Mouse (Mus musculus): Measurements from ENCODE around the gene Orm2. TPM values are rescaled to one million over a fixed set of nuclear protein-coding genes. Genes with fewer than 3 reads are reported as not detected.

Orm2 gene
- polyA plus RNA-seq, 1 experiment from 2014 or later, result not detected

DNA sequence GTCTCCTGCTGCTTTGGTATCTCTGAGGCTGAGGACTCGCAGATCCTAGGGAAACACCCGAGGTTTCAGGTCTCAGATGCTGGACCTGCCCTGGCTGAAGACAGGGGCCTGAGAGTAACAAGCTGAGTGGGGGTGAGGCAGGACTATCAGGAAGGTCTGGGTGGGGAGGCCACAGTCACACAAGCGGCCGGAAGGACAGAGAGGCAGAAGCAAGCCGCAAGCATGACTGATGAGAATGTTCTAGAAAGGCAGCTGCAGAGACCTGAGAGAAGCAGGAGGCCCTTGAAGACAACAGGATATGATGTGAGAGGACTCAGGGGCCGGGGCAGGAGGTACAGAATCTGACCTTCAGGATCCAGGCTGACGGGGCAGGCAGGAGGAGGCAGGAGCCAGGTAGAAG lies 42.0 kb downstream of the Orm2 start:
- no peak for ATAC-seq (ENCODE audit: insufficient number of reproducible peaks, insufficient read depth, low FRiP score, low read depth)
- Histone ChIP-seq H3K4me2 (replicated peaks; ENCODE audit: low read depth, low read length) (peak overlapping the region; percentile 67; the same call in 1 of the 2 replicates), H3K9ac (replicated peaks; ENCODE audit: low read depth, low read length) (no peak overlapping the region), H3K36me3 (ENCODE audit: control insufficient read depth, insufficient read depth, low read length) (no peaks in the 10 kb centered on the region), H3K27ac (ENCODE audit: low read length) (peak overlapping the region; percentile 86; the same call in 1 of the 2 replicates), H3K27me3 (ENCODE audit: control insufficient read depth, insufficient read depth, low read length) (no peaks in the 10 kb centered on the region), H3K4me1 (ENCODE audit: control insufficient read depth, insufficient read depth, low read length) (peaks cover 58% of the 10 kb centered on the region), H3K4me3 (ENCODE audit: low read depth, low read length) (no peak overlapping the region), H3K9me3 (ENCODE audit: control insufficient read depth, low read depth, low read length) (no peaks in the 10 kb centered on the region)
- WGBS, result 48% methylated on average over 7 of the region's 7 CpGs

DNA sequence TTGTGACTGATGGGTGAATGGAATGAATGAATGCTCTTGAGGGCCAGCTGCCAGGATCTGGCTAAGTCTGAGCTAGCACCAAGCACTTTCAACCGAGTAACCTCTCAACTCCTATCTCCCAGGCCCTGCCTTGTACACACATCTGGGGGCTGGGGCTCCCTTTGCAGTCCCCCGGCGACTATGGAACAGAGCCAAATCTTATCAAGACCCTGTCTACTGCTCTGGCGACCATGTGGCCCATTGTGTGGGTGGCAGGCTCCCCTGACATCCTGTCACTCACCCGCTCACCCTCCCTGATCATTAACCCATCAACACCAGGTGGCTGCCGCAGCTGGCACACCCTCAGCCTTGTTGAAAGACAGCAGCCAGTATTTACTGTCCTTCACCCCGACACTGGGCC lies 42.8 kb downstream of the Orm2 start:
- Histone ChIP-seq H3K36me3 (ENCODE audit: control insufficient read depth, insufficient read depth, low read length) (no peaks in the 10 kb centered on the region), H3K4me1 (ENCODE audit: control insufficient read depth, insufficient read depth, low read length) (peaks cover 56% of the 10 kb centered on the region), H3K27me3 (ENCODE audit: control insufficient read depth, insufficient read depth, low read length) (no peaks in the 10 kb centered on the region), H3K9me3 (ENCODE audit: control insufficient read depth, low read depth, low read length) (no peaks in the 10 kb centered on the region), H3K9ac (replicated peaks; ENCODE audit: low read depth, low read length) (no peak overlapping the region), H3K4me3 (ENCODE audit: low read depth, low read length) (no peak overlapping the region), H3K27ac (ENCODE audit: low read length) (no peak overlapping the region), H3K4me2 (replicated peaks; ENCODE audit: low read depth, low read length) (no peak overlapping the region)
- no peak for ATAC-seq (ENCODE audit: insufficient number of reproducible peaks, insufficient read depth, low FRiP score, low read depth)
- 35% methylated on average over 7 of the region's 7 CpGs for WGBS

DNA sequence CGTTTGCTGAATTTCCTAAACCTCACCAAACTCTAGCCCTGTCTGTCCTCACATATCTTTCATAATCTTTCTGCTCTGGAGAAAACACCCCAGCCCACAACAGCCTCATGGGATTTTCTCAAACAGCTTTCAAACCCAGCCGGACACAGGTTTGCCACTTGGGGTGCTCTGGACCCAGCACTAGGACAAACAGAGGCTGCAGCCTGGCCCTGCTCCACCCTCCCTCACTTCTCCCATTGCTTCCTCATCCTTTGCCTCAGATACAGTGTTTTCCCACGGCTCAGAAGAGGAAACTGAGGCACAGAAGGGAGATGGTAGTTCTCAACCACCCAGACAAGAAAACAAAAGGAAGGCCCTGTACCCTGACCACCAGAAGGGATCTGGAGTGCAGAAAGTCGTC lies 43.4 kb downstream of the Orm2 start:
- Histone ChIP-seq H3K4me2 (replicated peaks; ENCODE audit: low read depth, low read length) (no peak overlapping the region), H3K27ac (ENCODE audit: low read length) (no peak overlapping the region), H3K36me3 (ENCODE audit: control insufficient read depth, insufficient read depth, low read length) (no peaks in the 10 kb centered on the region), H3K4me1 (ENCODE audit: control insufficient read depth, insufficient read depth, low read length) (peaks cover 56% of the 10 kb centered on the region), H3K27me3 (ENCODE audit: control insufficient read depth, insufficient read depth, low read length) (no peaks in the 10 kb centered on the region), H3K9ac (replicated peaks; ENCODE audit: low read depth, low read length) (no peak overlapping the region), H3K9me3 (ENCODE audit: control insufficient read depth, low read depth, low read length) (no peaks in the 10 kb centered on the region), H3K4me3 (ENCODE audit: low read depth, low read length) (no peak overlapping the region)
- 57% methylated on average over 4 of the region's 4 CpGs for WGBS
- no peak for ATAC-seq (ENCODE audit: insufficient number of reproducible peaks, insufficient read depth, low FRiP score, low read depth)

DNA sequence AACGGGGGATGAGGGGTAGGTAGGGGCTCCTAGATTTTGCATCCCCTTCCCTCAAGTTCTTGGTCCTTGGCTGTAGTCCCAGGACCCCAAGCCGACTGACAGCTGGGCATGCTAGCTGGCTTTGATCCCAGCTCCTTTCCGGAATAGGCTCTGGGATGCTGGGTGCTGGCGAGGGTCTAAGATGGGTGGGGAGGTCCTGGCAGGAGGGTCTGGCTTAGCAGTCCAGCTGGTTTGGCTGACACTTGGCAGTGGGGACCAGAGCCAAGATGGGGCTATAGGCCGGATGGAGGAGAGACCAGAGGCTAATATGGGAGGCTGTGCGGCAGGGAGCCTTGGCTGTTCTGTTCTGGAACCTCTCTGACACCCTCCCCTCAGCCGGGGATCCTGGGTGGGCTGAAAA lies 46.0 kb downstream of the Orm2 start:
- no peaks in the 10 kb centered on the region for H3K9me3 ChIP-seq (ENCODE audit: control insufficient read depth, low read depth, low read length)
- H3K27me3 ChIP-seq (ENCODE audit: control insufficient read depth, insufficient read depth, low read length), result no peaks in the 10 kb centered on the region
- H3K4me1 ChIP-seq (ENCODE audit: control insufficient read depth, insufficient read depth, low read length), result peaks cover 38% of the 10 kb centered on the region
- H3K4me2 ChIP-seq (replicated peaks; ENCODE audit: low read depth, low read length), result peak overlapping the region; percentile 83; the same call in 1 of the 2 replicates
- no peaks in the 10 kb centered on the region for H3K36me3 ChIP-seq (ENCODE audit: control insufficient read depth, insufficient read depth, low read length)
- no peak overlapping the region for H3K9ac ChIP-seq (replicated peaks; ENCODE audit: low read depth, low read length)
- 42% methylated on average over 7 of the region's 7 CpGs for WGBS
- no peak for ATAC-seq (ENCODE audit: insufficient number of reproducible peaks, insufficient read depth, low FRiP score, low read depth)
- no peak overlapping the region for H3K4me3 ChIP-seq (ENCODE audit: low read depth, low read length)
- peak overlapping the region; percentile 27; the same call in 1 of the 2 replicates for H3K27ac ChIP-seq (ENCODE audit: low read length)

DNA sequence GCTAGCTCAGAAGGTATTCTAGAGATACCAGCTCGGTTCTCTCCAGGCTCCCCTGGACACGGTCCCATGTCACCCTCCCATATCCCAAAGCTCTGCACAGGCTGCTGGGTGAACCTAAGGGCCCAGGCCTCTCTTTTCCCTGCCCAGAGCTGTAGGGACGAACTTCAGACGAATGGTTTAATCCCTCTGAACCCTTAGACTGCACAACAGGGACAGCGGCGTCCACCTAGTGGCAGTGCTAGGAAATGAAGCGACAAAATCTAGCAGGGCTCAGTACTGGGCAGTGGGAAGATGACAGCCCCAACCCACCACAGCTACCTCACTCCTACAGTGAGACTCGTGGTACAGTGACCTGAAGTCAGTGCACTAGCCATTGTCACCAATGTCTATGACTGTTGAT lies 46.4 kb downstream of the Orm2 start:
- Histone ChIP-seq H3K9ac (replicated peaks; ENCODE audit: low read depth, low read length) (no peak overlapping the region), H3K4me2 (replicated peaks; ENCODE audit: low read depth, low read length) (peak overlapping the region; percentile 83), H3K27ac (ENCODE audit: low read length) (no peak overlapping the region; the same call in 1 of the 2 replicates), H3K4me3 (ENCODE audit: low read depth, low read length) (no peak overlapping the region), H3K27me3 (ENCODE audit: control insufficient read depth, insufficient read depth, low read length) (no peaks in the 10 kb centered on the region), H3K36me3 (ENCODE audit: control insufficient read depth, insufficient read depth, low read length) (no peaks in the 10 kb centered on the region), H3K4me1 (ENCODE audit: control insufficient read depth, insufficient read depth, low read length) (peaks cover 34% of the 10 kb centered on the region), H3K9me3 (ENCODE audit: control insufficient read depth, low read depth, low read length) (no peaks in the 10 kb centered on the region)
- WGBS, result 9% methylated on average over 8 of the region's 8 CpGs
- peak; percentile 25; the same call in 1 of the 2 replicates for ATAC-seq (ENCODE audit: insufficient number of reproducible peaks, insufficient read depth, low FRiP score, low read depth)

DNA sequence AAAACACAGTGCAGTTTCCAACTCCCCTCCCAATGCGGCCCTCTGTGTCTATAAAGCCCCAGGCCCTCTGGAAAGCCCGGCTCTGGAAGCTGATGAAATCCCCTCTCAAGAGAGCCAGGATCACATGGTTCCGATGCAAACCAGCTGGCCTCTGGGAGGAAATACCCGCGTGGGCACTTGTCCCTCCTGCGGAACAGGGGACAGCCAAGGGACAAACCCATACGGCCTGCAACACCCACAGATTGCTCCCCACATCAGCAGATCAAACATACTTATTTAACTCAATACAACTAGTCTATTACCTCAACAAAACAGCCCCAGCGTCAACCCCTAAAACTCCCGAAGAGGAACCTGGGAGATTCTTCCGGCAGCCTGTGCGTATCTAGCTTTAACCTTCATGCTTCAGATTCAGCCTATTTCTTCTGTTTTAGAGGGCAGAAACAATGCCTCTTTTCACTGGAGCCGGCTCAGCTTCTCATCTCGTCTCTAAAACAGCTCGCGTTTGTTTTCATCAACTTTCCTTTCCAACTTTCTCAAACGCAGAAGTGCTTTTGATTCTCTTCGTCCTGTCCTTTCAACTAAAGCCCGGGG lies 47.2 kb downstream of the Orm2 start:
- peaks cover 26% of the 10 kb centered on the region for H3K4me1 ChIP-seq (ENCODE audit: control insufficient read depth, insufficient read depth, low read length)
- ATAC-seq (ENCODE audit: insufficient number of reproducible peaks, insufficient read depth, low FRiP score, low read depth), result no peak
- no peak overlapping the region for H3K27ac ChIP-seq (ENCODE audit: low read length)
- peak overlapping the region; percentile 43 for H3K4me3 ChIP-seq (ENCODE audit: low read depth, low read length)
- no peaks in the 10 kb centered on the region for H3K36me3 ChIP-seq (ENCODE audit: control insufficient read depth, insufficient read depth, low read length)
- no peaks in the 10 kb centered on the region for H3K27me3 ChIP-seq (ENCODE audit: control insufficient read depth, insufficient read depth, low read length)
- no peaks in the 10 kb centered on the region for H3K9me3 ChIP-seq (ENCODE audit: control insufficient read depth, low read depth, low read length)
- WGBS, result 3% methylated on average over 18 of the region's 18 CpGs
- H3K9ac ChIP-seq (replicated peaks; ENCODE audit: low read depth, low read length), result peak overlapping the region; percentile 15; the same call in 1 of the 2 replicates
- peak overlapping the region; percentile 83 for H3K4me2 ChIP-seq (replicated peaks; ENCODE audit: low read depth, low read length)

DNA sequence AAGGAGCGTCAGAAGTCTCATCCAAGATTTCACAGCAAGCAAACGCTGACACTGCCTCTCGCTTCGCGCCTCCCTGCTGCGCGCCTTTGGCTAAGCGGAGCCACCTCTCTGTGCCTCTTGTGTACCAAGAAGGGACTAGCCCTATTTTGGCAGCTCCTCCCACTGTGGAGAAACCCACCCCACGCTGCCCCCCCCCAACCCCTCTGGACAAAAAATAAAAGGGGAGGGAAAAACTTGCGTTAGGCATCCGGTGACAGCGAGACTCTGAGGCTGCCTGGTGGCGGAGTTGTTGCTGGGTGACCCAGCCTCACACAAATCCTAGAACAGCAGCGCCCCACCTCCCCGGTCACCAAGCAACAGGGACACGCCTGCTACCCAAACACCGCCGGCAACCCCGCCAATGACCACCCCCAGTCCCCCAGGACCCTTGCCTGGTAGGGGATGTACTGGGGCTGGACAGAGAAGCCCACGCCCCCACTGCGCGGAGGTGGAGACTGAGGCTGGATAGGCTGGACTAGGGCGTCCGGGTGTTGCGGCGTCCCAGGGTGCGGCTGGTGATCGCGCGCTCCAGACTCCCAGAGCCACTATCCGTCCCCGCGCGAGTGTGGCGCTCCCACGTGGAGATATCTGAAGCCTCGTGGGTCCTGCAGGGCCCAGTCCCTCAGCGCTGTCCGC lies 47.8 kb downstream of the Orm2 start:
- peak overlapping the region; percentile 43 for H3K4me3 ChIP-seq (ENCODE audit: low read depth, low read length)
- H3K4me2 ChIP-seq (replicated peaks; ENCODE audit: low read depth, low read length), result peak overlapping the region; percentile 83
- WGBS, result under 1% methylated on average over 39 of the region's 39 CpGs
- H3K9me3 ChIP-seq (ENCODE audit: control insufficient read depth, low read depth, low read length), result no peaks in the 10 kb centered on the region
- no peaks in the 10 kb centered on the region for H3K27me3 ChIP-seq (ENCODE audit: control insufficient read depth, insufficient read depth, low read length)
- peak; percentile 81 for ATAC-seq (ENCODE audit: insufficient number of reproducible peaks, insufficient read depth, low FRiP score, low read depth)
- H3K36me3 ChIP-seq (ENCODE audit: control insufficient read depth, insufficient read depth, low read length), result no peaks in the 10 kb centered on the region
- peak overlapping the region; percentile 15; the same call in 1 of the 2 replicates for H3K9ac ChIP-seq (replicated peaks; ENCODE audit: low read depth, low read length)
- H3K27ac ChIP-seq (ENCODE audit: low read length), result no peak overlapping the region
- H3K4me1 ChIP-seq (ENCODE audit: control insufficient read depth, insufficient read depth, low read length), result peaks cover 20% of the 10 kb centered on the region

DNA sequence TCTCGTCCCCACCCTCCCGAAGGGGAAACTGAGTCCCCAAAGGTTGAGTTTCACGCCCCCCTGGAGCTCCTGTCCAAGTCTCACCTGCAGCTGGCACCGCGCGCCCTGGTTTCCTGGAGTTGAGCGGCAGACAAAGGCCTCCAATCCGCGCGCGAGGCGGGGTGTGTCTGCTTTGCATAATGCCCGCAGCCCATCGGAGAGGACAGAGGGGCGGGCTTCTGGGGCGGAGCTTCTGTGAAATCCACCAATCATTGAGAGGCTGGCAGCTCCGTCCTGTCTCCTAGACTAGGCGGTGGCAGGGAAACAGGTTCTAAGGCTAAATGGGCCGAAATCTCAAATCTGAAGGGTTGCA lies 48.3 kb downstream of the Orm2 start:
- peak overlapping the region; percentile 83 for H3K4me2 ChIP-seq (replicated peaks; ENCODE audit: low read depth, low read length)
- WGBS, result 0% methylated on average over 19 of the region's 19 CpGs
- no peaks in the 10 kb centered on the region for H3K27me3 ChIP-seq (ENCODE audit: control insufficient read depth, insufficient read depth, low read length)
- peaks cover 15% of the 10 kb centered on the region for H3K4me1 ChIP-seq (ENCODE audit: control insufficient read depth, insufficient read depth, low read length)
- H3K36me3 ChIP-seq (ENCODE audit: control insufficient read depth, insufficient read depth, low read length), result no peaks in the 10 kb centered on the region
- no peak overlapping the region for H3K27ac ChIP-seq (ENCODE audit: low read length)
- ATAC-seq (ENCODE audit: insufficient number of reproducible peaks, insufficient read depth, low FRiP score, low read depth), result peak; percentile 89
- no peaks in the 10 kb centered on the region for H3K9me3 ChIP-seq (ENCODE audit: control insufficient read depth, low read depth, low read length)
- peak overlapping the region; percentile 14; the same call in 1 of the 2 replicates for H3K9ac ChIP-seq (replicated peaks; ENCODE audit: low read depth, low read length)
- peak overlapping the region; percentile 43 for H3K4me3 ChIP-seq (ENCODE audit: low read depth, low read length)

Data from stomach, embryonic 14.5 days (tissue).